Mouse (Mus musculus) adrenal gland (tissue): ENCODE results near the gene Wdr38.
"Not testable (repeated sequence)": the region's sequence is repeated elsewhere in the genome, so short reads cannot be mapped to it uniquely, and the experiment has no call there.

Experiments
- intact Hi-C: fragments of 180-260 bp; cut with DNase I; formaldehyde crosslinking; loops from one replicate; pipeline ENCODE4 v1.15.1; 2025

The Wdr38 gene

DNA sequence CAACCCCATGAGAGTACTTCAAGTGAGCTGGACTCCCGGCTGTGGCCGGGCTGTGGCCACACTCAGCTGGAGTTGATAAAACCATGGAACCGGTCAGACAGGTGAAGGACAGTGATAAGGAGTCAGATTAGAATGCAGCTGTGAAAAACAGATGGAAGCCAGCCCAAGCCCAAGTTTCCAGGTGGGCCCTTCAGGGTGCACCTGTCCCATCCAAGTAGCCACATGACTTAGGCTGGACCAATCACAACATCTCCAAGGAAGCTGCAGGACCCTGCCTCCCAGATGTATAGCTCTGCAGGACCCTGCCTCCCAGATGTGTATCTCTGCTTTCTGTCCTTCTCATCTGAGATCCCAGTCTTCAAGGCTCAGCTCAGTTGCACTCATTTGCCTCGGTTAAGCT, 5.3 kb upstream of the Wdr38 start:
- intact Hi-C loops: loop anchor here (10.0 kb wide), 1 partner anchor 197 kb away; no protein-coding TSS in a partner anchor

DNA sequence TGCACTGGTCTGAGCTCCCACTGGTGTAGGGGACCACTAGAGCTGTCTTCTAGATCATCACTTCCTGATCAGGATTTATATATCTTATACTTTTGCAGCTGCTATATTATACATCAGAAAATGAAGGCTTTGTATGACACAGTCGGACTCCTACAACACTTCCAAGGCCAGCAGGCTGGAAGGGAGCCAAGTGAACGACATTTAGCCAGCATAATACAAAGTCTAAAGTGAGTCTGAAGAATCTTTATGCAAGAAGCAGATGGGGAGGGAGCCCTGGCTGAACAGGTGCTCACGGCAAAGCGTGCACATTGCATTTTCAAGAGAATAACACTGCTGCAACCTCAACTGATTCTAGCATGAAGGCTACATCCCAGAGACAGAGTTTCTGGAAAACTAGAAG, 4.8 kb upstream of the Wdr38 start:
- intact Hi-C loops: loop anchor here (10.0 kb wide), 1 partner anchor 198 kb away; no protein-coding TSS in a partner anchor

DNA sequence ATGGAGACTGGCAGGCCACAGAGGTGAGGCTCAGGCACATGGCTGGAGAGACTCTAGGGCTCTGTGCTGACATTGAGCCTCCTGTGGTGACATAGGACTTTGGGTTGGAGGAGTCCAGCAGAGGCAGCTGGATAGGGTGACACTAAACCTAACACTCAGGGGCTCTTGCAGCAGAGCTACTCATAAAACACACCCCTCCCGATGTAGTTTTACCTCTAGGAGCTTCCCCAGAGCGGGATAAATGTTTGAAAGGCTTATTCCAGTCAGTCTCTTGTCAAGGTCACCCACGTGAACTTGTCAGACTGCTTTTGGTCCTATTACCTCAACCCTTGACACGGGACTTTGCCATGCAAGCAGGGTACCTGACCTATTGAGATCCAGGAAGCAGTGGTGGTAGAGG, 2.1 kb downstream of the Wdr38 start:
- intact Hi-C loops: loop anchor here (2.0 to 10.0 kb wide), 2 partner anchors 73 to 205 kb away; partner anchors contain the start of gene Nr6a1

DNA sequence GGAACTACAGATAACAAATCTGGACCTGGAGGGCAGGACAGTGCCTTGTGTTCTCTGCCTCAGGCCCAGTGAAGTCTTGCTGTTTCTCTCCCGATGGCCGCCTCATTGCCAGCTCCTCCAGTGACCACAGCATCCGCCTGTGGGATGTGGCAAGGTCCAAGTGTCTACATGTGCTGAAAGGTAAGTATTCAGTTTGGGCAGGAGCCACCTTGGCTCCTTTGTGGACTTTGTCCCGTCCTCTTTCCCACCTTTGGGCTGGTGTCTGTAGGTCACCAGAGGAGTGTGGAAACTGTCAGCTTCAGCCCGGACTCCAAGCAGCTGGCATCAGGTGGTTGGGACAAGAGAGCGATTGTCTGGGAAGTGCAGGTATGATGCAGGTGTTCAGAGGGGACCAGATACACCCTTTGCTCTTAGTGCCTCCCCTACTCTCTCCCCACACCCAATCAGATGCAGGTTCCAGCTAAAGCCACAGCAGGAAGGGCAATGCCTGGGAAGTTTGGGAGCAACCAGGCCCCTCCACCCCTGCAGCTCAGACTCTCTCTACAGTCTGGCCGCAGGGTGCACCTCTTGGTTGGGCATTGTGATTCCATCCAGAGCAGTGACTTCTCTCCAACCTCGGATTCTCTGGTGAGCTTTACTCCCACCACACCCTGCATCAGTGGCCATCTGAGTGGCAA, 2.8 kb downstream of the Wdr38 start:
- intact Hi-C loops: loop anchor here (2.0 to 10.0 kb wide), 2 partner anchors 73 to 205 kb away; partner anchors contain the start of gene Nr6a1

DNA sequence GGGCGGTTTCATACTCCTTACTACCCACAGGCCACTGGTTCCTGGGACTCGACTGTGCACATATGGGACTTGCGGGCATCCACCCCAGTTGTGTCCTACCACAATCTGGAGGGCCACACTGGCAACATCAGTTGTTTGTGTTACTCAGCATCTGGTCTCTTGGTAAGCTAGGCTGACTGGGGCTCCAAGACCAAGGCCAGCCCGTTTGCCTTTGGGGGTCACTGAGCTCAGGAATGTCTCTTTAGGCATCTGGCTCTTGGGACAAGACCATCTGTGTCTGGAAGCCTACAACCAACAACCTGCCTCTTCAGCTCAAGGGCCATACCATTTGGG, 3.3 kb downstream of the Wdr38 start:
- intact Hi-C loops: no loop called here

DNA sequence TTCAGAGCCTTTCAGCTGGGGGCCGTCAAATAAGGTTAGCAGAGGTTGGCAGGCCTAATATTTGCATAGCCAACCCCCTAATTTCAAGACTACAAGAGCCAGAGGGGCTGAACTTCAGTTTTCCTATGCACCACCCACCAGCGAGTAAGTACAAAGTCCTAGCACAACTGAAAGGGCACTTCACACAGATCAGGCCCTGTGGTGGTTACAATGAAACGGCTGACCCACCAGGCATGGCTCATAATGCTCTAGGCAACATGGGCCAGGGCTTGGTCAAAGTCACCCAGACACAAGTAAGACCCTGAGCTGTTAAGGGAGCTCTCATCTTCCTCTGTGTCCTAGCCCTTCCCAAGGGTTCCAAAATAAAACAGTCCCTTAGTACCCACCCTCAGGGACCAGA, 4.6 kb downstream of the Wdr38 start:
- intact Hi-C loops: no loop called here

DNA sequence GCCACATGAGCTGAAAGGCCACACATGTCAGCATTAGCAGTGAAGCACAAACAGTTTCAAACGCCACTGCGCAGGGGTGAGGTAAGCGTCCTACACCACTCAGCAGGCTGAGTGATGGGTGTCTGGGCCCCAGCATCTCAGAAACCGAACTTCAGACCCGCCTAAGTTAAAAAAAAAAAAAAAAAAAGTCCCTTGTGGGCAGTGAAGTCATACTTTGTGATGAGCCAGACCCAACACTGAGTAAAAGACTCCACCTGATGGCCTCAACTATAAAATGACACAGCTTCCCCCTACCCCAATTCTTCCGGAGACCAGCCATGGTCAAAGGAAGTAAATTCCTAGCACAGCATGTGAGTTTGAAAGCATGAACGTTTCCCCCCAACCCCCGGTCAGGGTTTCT, 5.8 kb downstream of the Wdr38 start:
- intact Hi-C loops: no loop called here

DNA sequence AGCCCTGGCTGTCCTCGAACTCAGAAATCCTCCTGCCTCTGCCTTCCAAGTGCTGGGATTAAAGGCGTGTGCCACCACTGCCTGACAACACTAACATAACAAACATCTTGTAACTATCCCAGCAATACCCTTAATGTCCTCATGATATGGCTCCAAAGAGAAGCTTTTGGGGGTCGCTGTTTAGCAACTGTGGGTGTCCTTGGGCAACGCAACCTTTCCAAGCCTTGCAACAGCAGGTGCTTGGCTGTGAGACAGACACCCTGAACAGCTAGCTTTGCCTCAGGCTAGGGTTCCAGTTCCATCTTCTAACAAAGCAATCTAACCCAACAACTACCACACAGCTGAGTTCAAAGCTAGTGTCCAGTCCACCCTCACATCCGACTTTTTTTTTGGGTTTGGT, 6.2 kb downstream of the Wdr38 start:
- intact Hi-C loops: no loop called here

DNA sequence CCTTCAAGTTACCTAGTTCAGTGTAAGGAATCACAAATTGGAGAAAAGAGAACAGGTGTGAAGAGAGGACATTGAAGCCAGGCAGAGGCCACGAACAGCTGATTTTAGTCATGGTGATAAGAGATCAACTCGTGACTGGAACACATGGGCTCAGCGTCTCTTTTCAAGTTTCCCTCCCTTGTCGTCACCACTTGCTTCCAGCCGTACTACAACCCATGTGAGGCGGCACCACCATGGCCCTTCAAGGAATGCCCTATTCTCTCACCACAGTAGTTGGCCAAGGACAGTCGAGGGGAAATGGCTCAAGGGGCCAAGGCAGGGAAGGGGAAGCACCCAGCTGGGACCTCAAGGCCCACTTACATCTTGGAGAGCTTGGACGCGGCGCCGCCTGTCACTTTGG, 7.1 kb downstream of the Wdr38 start:
- intact Hi-C loops: no loop called here

DNA sequence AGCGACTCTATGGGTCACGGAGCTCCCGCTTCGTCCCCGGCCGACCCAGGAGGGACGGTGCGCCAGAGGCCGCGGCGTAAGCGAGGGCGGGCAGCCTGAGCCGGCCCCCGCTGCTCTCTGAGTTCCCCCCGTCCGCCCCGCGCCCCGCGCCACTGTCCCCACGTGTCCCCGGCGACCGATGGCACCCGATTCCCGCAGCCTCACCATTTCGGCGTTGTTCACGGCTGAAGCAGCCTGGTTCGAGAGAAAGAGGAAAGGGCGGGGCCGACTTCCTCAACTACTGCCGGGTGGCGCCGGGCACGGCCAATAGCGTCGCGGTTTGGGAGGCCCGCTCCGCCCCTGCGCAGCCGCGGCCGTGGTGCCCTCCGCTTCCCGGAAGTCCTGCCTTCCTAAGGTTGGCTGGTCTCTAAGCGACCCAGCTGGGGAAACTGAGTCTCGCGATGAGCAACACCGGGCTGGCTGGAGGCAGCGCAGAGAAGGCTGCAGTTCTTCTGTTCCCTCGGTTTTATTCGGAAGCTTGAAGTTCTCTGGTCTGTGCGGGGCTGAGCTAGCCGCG, 7.7 kb downstream of the Wdr38 start, which contains the start of gene Arpc5l:
TSS of gene Arpc5l (plus strand) at position 469 of the 556 bp plus-strand sequence.
- intact Hi-C loops: no loop called here

DNA sequence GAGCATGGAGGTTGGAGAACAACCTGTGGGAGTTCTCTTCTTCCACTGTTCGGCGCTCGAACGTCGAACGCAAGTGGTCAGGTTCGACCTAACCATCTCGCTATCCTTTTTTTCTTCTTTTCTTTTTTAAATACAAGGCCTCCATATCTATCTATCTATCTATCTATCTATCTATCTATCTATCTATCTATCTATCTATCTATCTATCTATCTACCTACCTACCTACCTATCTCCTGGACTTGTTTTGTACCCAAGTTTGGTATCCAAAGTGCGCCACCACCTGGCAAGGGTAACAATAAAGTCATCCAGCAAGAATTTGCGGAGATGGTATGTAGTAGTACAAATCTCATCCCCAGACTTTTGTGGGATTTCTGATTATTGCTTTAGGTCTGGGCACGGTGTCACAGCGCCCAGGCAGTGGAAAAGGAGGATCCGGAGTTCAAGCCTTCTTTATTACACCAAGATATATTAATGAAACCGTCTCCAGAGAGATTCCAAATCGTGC, 8.4 kb downstream of the Wdr38 start, which contains the start of gene Rpl35:
TSS of gene Rpl35 (minus strand) at position 51 of the 506 bp plus-strand sequence.
- intact Hi-C loops: no loop called here

DNA sequence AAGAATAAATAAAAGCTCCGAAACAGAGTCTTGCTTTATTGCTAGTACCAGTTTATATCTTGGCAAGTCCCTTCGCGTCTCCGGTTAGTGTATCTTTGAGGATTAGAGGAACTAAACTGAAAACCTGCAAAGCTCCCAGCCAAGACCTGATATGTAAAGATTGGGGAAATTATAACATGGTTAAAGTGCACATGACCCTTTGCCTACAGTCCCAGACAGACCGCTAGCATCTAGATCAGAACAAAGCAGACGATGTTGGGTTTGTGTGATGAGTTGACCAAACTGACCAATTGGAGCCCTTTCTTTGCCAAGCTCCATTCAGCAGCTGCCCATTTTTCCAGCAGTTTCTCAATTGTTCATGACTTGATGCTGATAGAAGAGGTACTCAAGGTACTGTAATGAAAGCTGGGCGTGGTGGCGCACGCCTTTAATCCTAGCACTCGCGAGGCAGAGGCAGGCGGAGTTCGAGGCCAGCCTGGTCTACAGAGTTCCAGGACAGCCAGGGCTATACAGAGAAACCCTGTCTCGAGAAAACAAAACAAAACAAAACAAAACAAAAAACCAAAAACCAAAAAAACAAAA, 9.0 kb downstream of the Wdr38 start:
- intact Hi-C loops: no loop called here

DNA sequence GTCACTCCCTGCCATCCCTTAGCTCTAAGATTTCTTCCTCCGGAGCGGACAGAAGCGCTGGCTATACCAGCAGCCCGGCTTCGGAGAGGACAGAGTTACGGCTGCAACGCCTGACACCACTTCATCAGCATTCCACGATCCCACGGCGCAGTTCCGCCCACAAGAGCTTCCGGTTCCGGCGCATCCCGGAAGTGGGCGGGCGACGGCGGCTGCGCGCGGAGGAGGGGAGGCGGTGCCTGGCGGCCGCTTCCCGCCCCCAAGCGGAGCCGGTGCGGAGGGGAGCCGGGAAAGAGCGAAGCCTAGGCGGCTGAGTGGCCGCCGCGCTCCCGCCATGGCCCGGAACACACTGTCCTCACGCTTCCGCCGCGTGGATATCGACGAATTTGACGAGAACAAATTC, 10.6 kb downstream of the Wdr38 start:
- intact Hi-C loops: no loop called here

DNA sequence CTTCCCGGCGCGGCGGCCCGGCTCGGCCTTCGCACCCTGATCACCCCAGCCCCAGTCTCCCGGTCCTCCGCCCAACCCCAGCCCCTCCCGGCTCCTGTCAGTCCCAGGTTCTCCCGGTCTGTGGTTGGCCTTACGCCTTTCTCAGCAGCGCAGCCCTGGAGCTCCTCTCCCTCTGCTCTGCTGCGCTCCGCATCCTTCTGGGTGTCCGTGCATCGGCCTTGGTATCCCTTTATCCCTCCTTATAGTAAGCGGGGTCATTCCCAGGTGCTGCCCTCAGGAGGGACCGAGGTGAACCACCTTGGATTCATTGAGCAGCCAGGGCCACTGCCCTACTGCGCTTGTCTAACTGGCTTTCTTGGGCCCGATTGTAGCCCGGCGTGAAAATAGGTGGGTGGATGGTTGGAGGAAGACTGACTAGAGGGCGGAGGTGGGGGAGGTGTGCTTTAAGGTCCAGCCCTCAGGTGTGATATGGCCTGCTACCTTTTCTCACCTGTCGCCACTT, 11.1 kb downstream of the Wdr38 start:
- intact Hi-C loops: no loop called here

DNA sequence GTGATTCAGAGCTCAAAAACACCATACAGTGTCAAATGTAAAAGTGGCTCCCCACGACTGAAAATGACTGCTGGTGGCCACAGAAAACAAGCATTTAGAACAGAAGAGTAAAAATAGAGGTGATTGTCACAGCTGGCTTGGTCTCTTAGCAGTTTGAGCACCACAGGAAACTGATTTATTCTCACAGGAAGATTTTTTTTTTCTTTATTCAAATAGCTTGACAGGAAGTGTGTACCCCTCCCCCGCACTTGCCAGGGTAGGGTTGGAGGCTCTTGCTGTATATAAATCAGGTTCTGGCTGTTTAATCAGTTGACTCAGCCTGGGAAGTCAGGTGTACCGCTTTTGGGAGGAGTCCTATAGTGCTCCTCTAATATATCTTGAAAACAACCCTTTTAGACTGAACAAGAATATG, 11.7 kb downstream of the Wdr38 start:
- intact Hi-C loops: no loop called here

DNA sequence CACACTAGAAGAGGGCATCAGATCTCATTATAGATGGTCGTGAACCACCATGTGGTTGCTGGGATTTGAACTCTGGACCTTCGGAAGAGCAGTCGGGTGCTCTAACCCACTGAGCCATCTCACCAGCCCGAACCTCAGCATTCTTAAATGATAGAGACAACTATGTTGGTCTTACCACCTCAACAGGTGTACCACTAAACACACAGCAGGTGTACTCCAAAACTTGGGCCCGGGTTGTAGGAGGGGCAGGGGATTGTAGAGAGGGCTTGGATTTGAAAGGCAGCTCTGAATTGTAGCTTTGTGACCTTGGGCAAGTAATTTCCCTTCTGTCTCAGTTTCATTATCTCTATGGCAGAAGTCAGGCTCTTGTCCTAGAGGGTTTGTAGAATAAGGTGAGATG, 12.9 kb downstream of the Wdr38 start:
- intact Hi-C loops: not testable (repeated sequence)

DNA sequence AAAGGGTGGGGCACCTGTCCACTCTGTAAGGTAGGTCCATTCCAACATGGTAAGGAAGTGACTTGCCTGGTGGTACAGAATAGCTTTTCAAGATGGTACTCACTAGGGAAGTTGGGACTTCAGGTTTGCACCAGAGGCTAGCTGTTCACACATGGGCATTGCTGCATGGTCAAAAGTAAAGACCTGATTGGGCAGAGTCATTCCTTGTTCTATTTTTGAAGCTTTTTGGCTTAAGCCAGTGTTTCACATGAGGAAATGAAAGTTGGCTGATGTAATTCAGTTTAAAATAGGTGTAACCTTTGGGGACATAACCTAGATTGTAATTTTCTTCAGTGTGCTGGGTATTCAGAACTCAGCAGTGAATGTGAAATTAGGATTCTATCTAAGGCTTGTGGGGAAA, 14.0 kb downstream of the Wdr38 start:
- intact Hi-C loops: no loop called here

DNA sequence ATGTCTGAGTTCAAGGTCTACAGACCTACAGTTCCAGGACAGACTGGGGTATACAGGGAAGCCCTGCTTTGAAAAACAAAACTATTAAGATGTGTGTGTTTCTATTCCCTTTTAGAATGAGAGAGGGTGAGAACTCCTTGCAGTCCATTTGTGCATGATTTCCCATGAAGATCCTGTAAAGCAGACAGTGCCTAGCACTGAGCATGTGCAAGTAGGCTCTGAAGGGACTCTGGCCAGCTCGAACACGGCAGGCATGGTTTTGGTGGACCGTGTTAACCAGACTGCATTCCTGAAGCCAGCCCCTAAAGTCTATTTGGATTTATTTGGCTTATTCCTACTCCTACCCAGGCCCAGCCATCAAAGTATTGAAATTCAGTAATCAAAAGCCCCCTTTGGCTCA, 14.7 kb downstream of the Wdr38 start:
- intact Hi-C loops: no loop called here

DNA sequence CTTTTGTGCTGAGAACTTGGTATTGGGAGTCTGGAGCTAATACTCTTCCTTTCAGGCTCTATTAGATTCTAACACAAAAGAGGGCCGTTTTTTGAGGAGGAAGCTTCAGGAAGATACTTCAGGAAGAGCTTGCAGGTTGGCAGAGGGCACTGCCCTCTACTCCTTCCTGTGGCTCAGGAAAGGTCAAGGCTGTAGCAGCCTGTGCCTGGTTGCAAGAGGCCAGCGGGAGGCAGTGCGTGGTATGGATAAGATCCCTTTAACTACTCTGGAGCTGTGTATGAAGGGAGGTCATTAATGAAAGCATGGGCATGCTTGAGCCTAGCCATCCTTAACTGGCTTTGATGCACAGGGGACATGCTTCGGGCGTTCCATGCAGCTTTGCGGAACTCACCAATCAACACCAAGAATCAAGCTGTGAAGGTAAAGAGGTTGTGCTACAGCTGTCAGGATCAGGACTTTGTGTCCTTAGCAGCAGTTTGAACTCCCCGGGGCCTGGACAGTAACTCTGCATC, 15.5 kb downstream of the Wdr38 start:
- intact Hi-C loops: no loop called here

DNA sequence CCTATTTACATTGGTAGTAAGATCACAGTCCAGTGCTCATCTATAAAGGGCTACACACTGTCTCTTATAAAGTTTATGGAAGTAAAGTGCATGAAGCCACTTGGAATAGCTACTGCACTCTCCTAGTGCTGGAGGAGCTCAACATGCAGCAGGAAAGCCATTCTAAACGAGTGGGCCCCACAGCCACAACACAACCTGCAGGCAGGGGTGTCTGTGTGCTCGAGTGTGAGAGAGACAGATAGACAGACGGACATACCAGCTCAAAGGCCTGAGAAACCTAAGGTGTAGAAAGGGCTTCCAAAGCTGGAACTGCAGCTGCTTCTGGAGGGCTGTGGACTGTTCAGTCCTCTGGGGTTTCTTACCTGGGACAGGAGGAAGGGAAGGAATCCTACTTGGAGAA, 19.3 kb downstream of the Wdr38 start:
- intact Hi-C loops: no loop called here

DNA sequence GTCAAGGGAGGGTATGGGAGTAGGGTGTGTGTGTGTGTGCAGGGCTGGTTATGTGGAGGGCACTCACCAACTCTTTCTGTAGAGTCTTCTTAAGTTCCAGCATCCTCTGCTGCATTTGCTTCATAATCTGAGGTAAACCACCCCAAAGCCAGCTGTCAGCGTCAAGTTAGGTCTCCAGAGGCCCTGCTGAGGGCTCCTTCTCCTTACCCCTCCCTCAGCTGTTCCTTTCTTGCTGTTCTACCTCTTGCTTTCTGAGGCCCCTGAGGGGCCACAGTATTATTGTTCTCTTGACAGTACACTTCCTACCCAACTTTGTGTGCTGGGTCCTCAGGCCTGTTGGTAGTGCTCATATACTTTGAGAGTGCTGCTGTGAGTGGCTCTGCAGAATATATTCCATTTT, 22.7 kb downstream of the Wdr38 start:
- intact Hi-C loops: no loop called here

DNA sequence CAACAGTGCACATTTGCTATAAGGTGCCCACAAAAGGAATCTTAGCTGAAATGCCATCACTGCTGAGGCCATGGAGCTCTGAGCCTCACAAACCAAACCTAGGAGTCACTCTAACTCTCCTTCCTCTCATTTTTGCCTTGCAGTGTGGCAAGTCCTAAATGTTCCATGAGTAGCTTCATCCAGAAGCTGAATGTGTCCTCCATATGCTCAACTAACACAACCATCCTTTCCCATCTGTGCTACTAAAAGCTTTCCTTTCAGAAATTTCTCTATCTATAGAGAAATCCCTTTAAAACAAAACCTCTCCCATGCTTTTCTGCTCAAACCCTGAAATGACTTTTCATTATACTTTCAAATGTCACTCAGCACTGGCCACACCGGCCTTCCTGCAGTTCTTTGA, 34.3 kb downstream of the Wdr38 start:
- intact Hi-C loops: no loop called here
